Mouse (Mus musculus): Measurements from ENCODE around the gene Tmem45a. TPM values are rescaled to one million over a fixed set of nuclear protein-coding genes. Genes with fewer than 3 reads are reported as not detected.

Gene Tmem45a
- polyA plus RNA-seq (2012; fragmentation: generic; extraction: Trizol), result 10 to 100 TPM in 1 of 2 experiments, 1 to 10 TPM in 1; 1.5 to 11.2 TPM

GRCm38 (mm10) chr16:56885824-56886615 lies at the start of gene Tmem45a:
TSS of gene Tmem45a (minus strand) at chr16:56886166.

GRCm38 (mm10) chr16:56928023-56928422 lies 42.1 kb upstream of the Tmem45a start, which contains the start of gene Lnp1:
TSS of gene Lnp1 (minus strand) at chr16:56928061.

GRCm38 (mm10) chr16:56795481-56796139 lies 90.4 kb downstream of the Tmem45a start, which contains the start of gene Adgrg7:
TSS of gene Adgrg7 (minus strand) at chr16:56795855.

Other genes with a start within 250 kb of the Tmem45a start
- gene Tfg, start 168.7 kb downstream of the Tmem45a start, polyA plus RNA-seq (2012; fragmentation: generic; extraction: Trizol), result 10 to 100 TPM in 1 of 2 experiments, 1 to 10 TPM in 1; 6.5 to 37.3 TPM
- not detected for gene Adgrg7, start 90.3 kb downstream of the Tmem45a start, polyA plus RNA-seq (2012; fragmentation: generic; extraction: Trizol)
- gene Lnp1, start 41.9 kb upstream of the Tmem45a start, polyA plus RNA-seq (2012; fragmentation: generic; extraction: Trizol), result not detected
- under 1 TPM in 1 of 2 experiments, not detected in 1; 0.04 TPM for gene Tmem45a2, start 185.2 kb upstream of the Tmem45a start, polyA plus RNA-seq (2012; fragmentation: generic; extraction: Trizol)
- gene Tomm70a, start 235.5 kb upstream of the Tmem45a start, polyA plus RNA-seq (2012; fragmentation: generic; extraction: Trizol), result 1 to 10 TPM; 1.8 to 8.9 TPM

Measured in C3H10T1/2 (cell line).